Mouse (Mus musculus) embryonic facial prominence, embryonic 11.5 days (tissue): ENCODE data around the gene Zbtb18. TPM values are rescaled to one million over a fixed set of nuclear protein-coding genes. Genes with fewer than 3 reads are reported as not detected.

Source experiments
- ATAC-seq: fragments of 200-750 bp; cut with Nextera tagmentation; replicated peaks from 2 replicates; pipeline ENCODE4 v1.8.0; 2017; ENCODE audit warnings: low read depth; ENCODE audit not compliant: insufficient number of reproducible peaks, low FRiP score, low TSS enrichment
- DNase-seq: peaks from one replicate; pipeline ENCODE4 v3.0.0-alpha.2; 2015; ENCODE audit warnings: low spot score
- H3K27ac ChIP-seq: fragments of 300-500 bp; sonication (generic); replicated peaks from 2 replicates; pipeline ENCODE4 v1.5.1; 2014; ENCODE audit warnings: mild to moderate bottlenecking, low read depth, low read length, control low read depth
- H3K27me3 ChIP-seq: fragments of 300-500 bp; sonication (generic); 2 replicates; pipeline ENCODE4 v1.6.1; 2014; ENCODE audit warnings: mild to moderate bottlenecking, low read length, moderate library complexity, mixed read lengths; ENCODE audit not compliant: control insufficient read depth, insufficient read depth
- H3K36me3 ChIP-seq: fragments of 300-500 bp; sonication (generic); replicated peaks from 2 replicates; pipeline ENCODE4 v1.6.1; 2014; ENCODE audit warnings: low read depth, mild to moderate bottlenecking, low read length, moderate library complexity, mixed read lengths; ENCODE audit not compliant: control insufficient read depth, insufficient read depth
- H3K4me1 ChIP-seq: fragments of 300-500 bp; sonication (generic); 2 replicates; pipeline ENCODE4 v1.6.1; 2014; ENCODE audit warnings: low read length, mixed read lengths; ENCODE audit not compliant: control insufficient read depth, insufficient read depth
- H3K4me2 ChIP-seq: fragments of 300-500 bp; sonication (generic); 2 replicates; pipeline ENCODE4 v1.6.1; 2014; ENCODE audit warnings: low read depth, mild to moderate bottlenecking, control low read depth, low read length, moderate library complexity
- H3K4me3 ChIP-seq: fragments of 300-500 bp; sonication (generic); 2 replicates; pipeline ENCODE4 v1.5.1; 2014; ENCODE audit warnings: low read depth, low read length, control low read depth
- H3K9ac ChIP-seq: fragments of 300-500 bp; sonication (generic); replicated peaks from 2 replicates; pipeline ENCODE4 v1.6.1; 2014; ENCODE audit warnings: mild to moderate bottlenecking, control low read depth, low read length
- H3K9me3 ChIP-seq: fragments of 300-500 bp; sonication (generic); replicated peaks from 2 replicates; pipeline ENCODE4 v1.6.1; 2016; ENCODE audit warnings: mild to moderate bottlenecking, low read length, inconsistent platforms, mixed read lengths; ENCODE audit not compliant: control insufficient read depth
- WGBS: fragments of 180-500 bp; shearing (Covaris S2); extraction: QIAGEN DNeasy Blood & Tissue Kit; methylation state at CpG from one replicate; pipeline ENCODE4 v1.1.7; 2014; 5-methylcytosine and 5-hydroxymethylcytosine counted together
- polyA plus RNA-seq: library from polyadenylated mRNA; unstranded; fragments of >200 nt; fragmentation: Nextera tagmentation; extraction: Ambion mirVana; gene quantifications from 2 replicates; pipeline ENCODE4 v1.2.1, GENCODE M21; 2014

Zbtb18 gene
- polyA plus RNA-seq, 1 experiment from 2014 or later = 6.6 TPM

GRCm38 (mm10) chr1:177443724-177444482, 1.8 kb downstream of the Zbtb18 start:
- Histone ChIP-seq H3K36me3 (no peaks in the 10 kb centered on the region; the same call in 1 of the 2 replicates), H3K9me3 (no peaks in the 10 kb centered on the region), H3K9ac (peak overlapping the region; percentile 90), H3K4me2 (peak overlapping the region; percentile 81), H3K4me1 (peaks cover 12% of the 10 kb centered on the region), H3K27ac (peak overlapping the region; percentile 93; the same call in 1 of the 2 replicates), H3K4me3 (peak overlapping the region; percentile 82), H3K27me3 (no peaks in the 10 kb centered on the region)
- no peak for ATAC-seq
- 33% methylated on average over 9 of the region's 9 CpGs for WGBS
- no peak for DNase-seq

- H3K36me3 ChIP-seq = no peaks in the 10 kb centered on the region; the same call in 1 of the 2 replicates
- WGBS = 16% methylated on average over 3 of the region's 3 CpGs
- peak overlapping the region; percentile 82 for H3K4me3 ChIP-seq
- H3K4me1 ChIP-seq = peaks cover 12% of the 10 kb centered on the region
- peak overlapping the region; percentile 37; the same call in 1 of the 2 replicates for H3K9ac ChIP-seq
- H3K27me3 ChIP-seq = no peaks in the 10 kb centered on the region
- peak overlapping the region; percentile 13; the same call in 1 of the 2 replicates for H3K4me2 ChIP-seq
- H3K27ac ChIP-seq = no peak overlapping the region; the same call in 1 of the 2 replicates
- DNase-seq (peak; percentile 35), ATAC-seq (no peak)
- H3K9me3 ChIP-seq = no peaks in the 10 kb centered on the region
These were observed 2.3 kb downstream of the Zbtb18 start for GRCm38 (mm10) chr1:177444483-177444810.

- no peaks in the 10 kb centered on the region; the same call in 1 of the 2 replicates for H3K36me3 ChIP-seq
- H3K4me3 ChIP-seq = peak overlapping the region; percentile 82
- WGBS = 27% methylated on average over 5 of the region's 5 CpGs
- DNase-seq (no peak), ATAC-seq (no peak)
- H3K9me3 ChIP-seq = no peaks in the 10 kb centered on the region
- no peak overlapping the region for H3K9ac ChIP-seq
- peaks cover 12% of the 10 kb centered on the region for H3K4me1 ChIP-seq
- peak overlapping the region; percentile 7; the same call in 1 of the 2 replicates for H3K4me2 ChIP-seq
- H3K27me3 ChIP-seq = no peaks in the 10 kb centered on the region
- no peak overlapping the region; the same call in 1 of the 2 replicates for H3K27ac ChIP-seq
These were observed 2.8 kb downstream of the Zbtb18 start for GRCm38 (mm10) chr1:177444941-177445340.

- Histone ChIP-seq H3K9me3 (no peaks in the 10 kb centered on the region), H3K4me3 (peak overlapping the region; percentile 82), H3K9ac (peak overlapping the region; percentile 39; the same call in 1 of the 2 replicates), H3K4me2 (peak overlapping the region; percentile 25; the same call in 1 of the 2 replicates), H3K4me1 (peaks cover 12% of the 10 kb centered on the region), H3K36me3 (no peaks in the 10 kb centered on the region; the same call in 1 of the 2 replicates), H3K27me3 (no peaks in the 10 kb centered on the region), H3K27ac (no peak overlapping the region)
- ATAC-seq = no peak
- 35% methylated on average over 7 of the region's 7 CpGs for WGBS
- peak; percentile 46 for DNase-seq
These were observed 3.4 kb downstream of the Zbtb18 start for GRCm38 (mm10) chr1:177445461-177446130.

DNA sequence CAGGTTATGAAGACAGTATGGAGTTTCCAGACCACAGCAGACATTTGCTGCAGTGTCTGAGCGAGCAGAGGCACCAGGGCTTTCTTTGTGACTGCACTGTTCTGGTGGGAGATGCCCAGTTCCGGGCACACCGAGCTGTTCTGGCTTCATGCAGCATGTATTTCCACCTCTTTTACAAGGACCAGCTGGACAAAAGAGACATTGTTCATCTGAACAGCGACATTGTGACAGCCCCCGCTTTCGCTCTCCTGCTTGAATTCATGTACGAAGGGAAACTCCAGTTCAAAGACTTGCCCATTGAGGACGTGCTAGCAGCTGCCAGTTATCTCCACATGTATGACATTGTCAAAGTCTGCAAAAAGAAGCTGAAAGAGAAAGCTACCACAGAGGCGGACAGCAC, 4.9 kb downstream of the Zbtb18 start:
- ATAC-seq = no peak
- 18% methylated on average over 9 of the region's 9 CpGs for WGBS
- peak overlapping the region; percentile 23 for H3K4me2 ChIP-seq

GRCm38 (mm10) chr1:177447541-177448111, 5.5 kb downstream of the Zbtb18 start:
- Histone ChIP-seq H3K27me3 (no peaks in the 10 kb centered on the region), H3K9me3 (no peaks in the 10 kb centered on the region), H3K27ac (peak overlapping the region; percentile 62; the same call in 1 of the 2 replicates), H3K4me2 (peak overlapping the region; percentile 23), H3K36me3 (no peaks in the 10 kb centered on the region; the same call in 1 of the 2 replicates), H3K4me3 (peak overlapping the region; percentile 17; the same call in 1 of the 2 replicates), H3K4me1 (peaks cover 12% of the 10 kb centered on the region), H3K9ac (peak overlapping the region; percentile 27; the same call in 1 of the 2 replicates)
- DNase-seq = peak; percentile 72
- ATAC-seq = peak; percentile 31
- 26% methylated on average over 12 of the region's 12 CpGs for WGBS

More for the DNA sequence above, 4.9 kb downstream of the Zbtb18 start:
- Histone ChIP-seq H3K27ac (peak overlapping the region; percentile 62), H3K27me3 (no peaks in the 10 kb centered on the region), H3K36me3 (no peaks in the 10 kb centered on the region; the same call in 1 of the 2 replicates), H3K9me3 (no peaks in the 10 kb centered on the region), H3K4me3 (peak overlapping the region; percentile 17; the same call in 1 of the 2 replicates), H3K4me1 (peaks cover 12% of the 10 kb centered on the region), H3K9ac (peak overlapping the region; percentile 27)
- DNase-seq = peak; percentile 54

GRCm38 (mm10) chr1:177448121-177448561, 6.0 kb downstream of the Zbtb18 start:
- H3K4me1 ChIP-seq = peaks cover 12% of the 10 kb centered on the region
- H3K9me3 ChIP-seq = no peaks in the 10 kb centered on the region
- H3K4me2 ChIP-seq = peak overlapping the region; percentile 0
- H3K9ac ChIP-seq = no peak overlapping the region
- 0 out of 2 replicates have a peak overlapping the region, but pooled peaks have one; percentile 8 for H3K4me3 ChIP-seq
- DNase-seq = no peak
- no peaks in the 10 kb centered on the region for H3K27me3 ChIP-seq
- H3K36me3 ChIP-seq = no peaks in the 10 kb centered on the region; the same call in 1 of the 2 replicates
- 78% methylated on average over 25 of the region's 25 CpGs for WGBS
- no peak; the same call in 1 of the 2 replicates for ATAC-seq
- no peak overlapping the region for H3K27ac ChIP-seq
